Mouse (Mus musculus): ENCODE measurements around the gene Was.
A peak's percentile ranks its signal among the peaks of the same experiment; 100 is the strongest.
"Not testable (repeated sequence)": the region's sequence is repeated elsewhere in the genome, so short reads cannot be mapped to it uniquely, and the experiment has no call there.

Was gene

GRCm38 (mm10) chrX:8090346-8090953 lies at the start of gene Was:
Gene Was, minus strand, starts transcription at chrX:8090498.
- no peak for DNase-seq

- no peak for DNase-seq
Measured at GRCm38 (mm10) chrX:8139480-8139879, 49.2 kb upstream of the Was start.

- no peak for DNase-seq
Measured at GRCm38 (mm10) chrX:8135886-8136285, 45.6 kb upstream of the Was start.

- peak; percentile 88 to 89 for DNase-seq
Measured at GRCm38 (mm10) chrX:8132017-8132976, 42.0 kb upstream of the Was start, which contains the start of gene Wdr13. Gene Wdr13, minus strand, starts transcription at chrX:8132892.

GRCm38 (mm10) chrX:8131393-8131792 lies 41.1 kb upstream of the Was start:
- DNase-seq: peak in 1 of 2 experiments; percentile 16

GRCm38 (mm10) chrX:8125235-8125634 lies 34.9 kb upstream of the Was start:
- DNase-seq: no peak

GRCm38 (mm10) chrX:8123821-8124470 lies 33.6 kb upstream of the Was start:
- peak; percentile 37 to 61 for DNase-seq

- no peak for DNase-seq
Measured at GRCm38 (mm10) chrX:8117264-8117663, 27.0 kb upstream of the Was start.

- no peak for DNase-seq
Measured at GRCm38 (mm10) chrX:8115275-8115674, 25.0 kb upstream of the Was start.

- no peak for DNase-seq
Measured at GRCm38 (mm10) chrX:8105019-8105418, 14.7 kb upstream of the Was start.

GRCm38 (mm10) chrX:8102213-8102668 lies 11.9 kb upstream of the Was start:
- DNase-seq: no peak

- DNase-seq: peak; percentile 77 to 82
Measured at GRCm38 (mm10) chrX:8101017-8101416, 10.7 kb upstream of the Was start.

- DNase-seq: no peak
Measured at GRCm38 (mm10) chrX:8099435-8099834, 9.1 kb upstream of the Was start.

- peak; percentile 97 for DNase-seq
Measured at GRCm38 (mm10) chrX:8096787-8097242, 6.5 kb upstream of the Was start.

GRCm38 (mm10) chrX:8096068-8096786 lies 5.9 kb upstream of the Was start:
- DNase-seq: peak; percentile 83 to 86

GRCm38 (mm10) chrX:8095546-8095945 lies 5.2 kb upstream of the Was start:
- peak; percentile 15 to 22 for DNase-seq

GRCm38 (mm10) chrX:8090954-8091347 lies 653 bp upstream of the Was start:
- not testable (repeated sequence) for DNase-seq

- no peak for DNase-seq
Measured at GRCm38 (mm10) chrX:8089746-8090145, 552 bp downstream of the Was start.

- no peak for DNase-seq
Measured at GRCm38 (mm10) chrX:8085611-8086010, 4.7 kb downstream of the Was start.

GRCm38 (mm10) chrX:8084771-8085259 lies 5.5 kb downstream of the Was start:
- DNase-seq: no peak

- DNase-seq: no peak
Measured at GRCm38 (mm10) chrX:8075104-8075503, 15.2 kb downstream of the Was start.

- DNase-seq: peak; percentile 92 to 93
Measured at GRCm38 (mm10) chrX:8074430-8075014, 15.8 kb downstream of the Was start, which contains the start of gene Suv39h1. Gene Suv39h1, minus strand, starts transcription at chrX:8074760.
